Mouse (Mus musculus) cerebellum, adult 11-12 months (tissue): ENCODE results near the gene Fignl2.
"Not testable (repeated sequence)": the region's sequence is repeated elsewhere in the genome, so short reads cannot be mapped to it uniquely, and the experiment has no call there.

Experiments used
- DNase-seq: peaks from one replicate; pipeline ENCODE4 v3.0.0; 2022

The Fignl2 gene

GRCm38 (mm10) chr15:101077813-101078730 lies at the start of gene Fignl2:
TSS of gene Fignl2 (minus strand) at chr15:101078567.
- DNase-seq = no peak

- DNase-seq = no peak
Measured at GRCm38 (mm10) chr15:101126876-101127544, 48.6 kb upstream of the Fignl2 start.

GRCm38 (mm10) chr15:101125561-101125960 lies 47.2 kb upstream of the Fignl2 start:
- no peak for DNase-seq

- DNase-seq = no peak
Measured at GRCm38 (mm10) chr15:101123202-101123601, 44.8 kb upstream of the Fignl2 start.

GRCm38 (mm10) chr15:101122290-101122589 lies 43.9 kb upstream of the Fignl2 start:
- DNase-seq = no peak

GRCm38 (mm10) chr15:101121411-101122289 lies 43.3 kb upstream of the Fignl2 start:
- DNase-seq = no peak

GRCm38 (mm10) chr15:101118399-101119125 lies 40.2 kb upstream of the Fignl2 start:
- no peak for DNase-seq

- no peak for DNase-seq
Measured at GRCm38 (mm10) chr15:101115511-101116110, 37.2 kb upstream of the Fignl2 start, which contains the start of gene Ankrd33. TSS of gene Ankrd33 (plus strand) at chr15:101115755.

- not testable (repeated sequence) for DNase-seq
Measured at GRCm38 (mm10) chr15:101113778-101114177, 35.4 kb upstream of the Fignl2 start.

- no peak for DNase-seq
Measured at GRCm38 (mm10) chr15:101113176-101113575, 34.8 kb upstream of the Fignl2 start.

- DNase-seq = no peak
Measured at GRCm38 (mm10) chr15:101107906-101108671, 29.7 kb upstream of the Fignl2 start.

GRCm38 (mm10) chr15:101106011-101106410 lies 27.6 kb upstream of the Fignl2 start:
- no peak for DNase-seq

- DNase-seq = peak; percentile 58
Measured at GRCm38 (mm10) chr15:101105496-101105994, 27.2 kb upstream of the Fignl2 start.

GRCm38 (mm10) chr15:101103605-101104304 lies 25.4 kb upstream of the Fignl2 start:
- no peak for DNase-seq

GRCm38 (mm10) chr15:101100996-101101395 lies 22.6 kb upstream of the Fignl2 start:
- no peak for DNase-seq

- no peak for DNase-seq
Measured at GRCm38 (mm10) chr15:101097985-101098651, 19.8 kb upstream of the Fignl2 start.

GRCm38 (mm10) chr15:101095392-101095791 lies 17.0 kb upstream of the Fignl2 start:
- no peak for DNase-seq

- DNase-seq = no peak
Measured at GRCm38 (mm10) chr15:101094979-101095378, 16.6 kb upstream of the Fignl2 start.

- no peak for DNase-seq
Measured at GRCm38 (mm10) chr15:101093988-101094387, 15.6 kb upstream of the Fignl2 start.
